Mouse (Mus musculus) liver, embryonic 15.5 days (tissue): ENCODE data around the gene Sdsl. TPM values are rescaled to one million over a fixed set of nuclear protein-coding genes. Genes with fewer than 3 reads are reported as not detected.
"Not testable (repeated sequence)": the region's sequence is repeated elsewhere in the genome, so short reads cannot be mapped to it uniquely, and the experiment has no call there.

ENCODE experiments used
- ATAC-seq: fragments of 200-750 bp; cut with Nextera tagmentation; 2 replicates; pipeline ENCODE4 v1.8.0; 2017; ENCODE audit warnings: moderate number of reproducible peaks, mild to moderate bottlenecking, moderate library complexity; ENCODE audit not compliant: insufficient read depth
- H3K27ac ChIP-seq: fragments of 300-500 bp; sonication (generic); replicated peaks from 2 replicates; pipeline ENCODE4 v1.5.1; 2015; ENCODE audit warnings: mild to moderate bottlenecking, inconsistent platforms
- H3K27me3 ChIP-seq: fragments of 300-500 bp; sonication (generic); 2 replicates; pipeline ENCODE4 v1.6.1; 2015; ENCODE audit warnings: mild to moderate bottlenecking, inconsistent platforms
- H3K36me3 ChIP-seq: fragments of 300-500 bp; sonication (generic); replicated peaks from 2 replicates; pipeline ENCODE4 v1.6.1; 2015; ENCODE audit warnings: moderate library complexity, mild to moderate bottlenecking, inconsistent platforms
- H3K4me1 ChIP-seq: fragments of 300-500 bp; sonication (generic); replicated peaks from 2 replicates; pipeline ENCODE4 v1.6.1; 2015; ENCODE audit warnings: inconsistent platforms
- H3K4me2 ChIP-seq: fragments of 300-500 bp; sonication (generic); 2 replicates; pipeline ENCODE4 v1.6.1; 2015; ENCODE audit warnings: moderate library complexity, mild to moderate bottlenecking, inconsistent platforms
- H3K4me3 ChIP-seq: fragments of 300-500 bp; sonication (generic); replicated peaks from 2 replicates; pipeline ENCODE4 v1.5.1; 2015; ENCODE audit warnings: mild to moderate bottlenecking, inconsistent platforms
- H3K9ac ChIP-seq: fragments of 300-500 bp; sonication (generic); 2 replicates; pipeline ENCODE4 v1.6.1; 2015; ENCODE audit warnings: moderate library complexity, mild to moderate bottlenecking, inconsistent platforms
- H3K9me3 ChIP-seq: fragments of 300-500 bp; sonication (generic); replicated peaks from 2 replicates; pipeline ENCODE4 v1.6.1; 2016; ENCODE audit warnings: inconsistent platforms
- WGBS: fragments of 180-500 bp; shearing (Covaris S2); methylation state at CpG from one replicate; pipeline ENCODE4 v1.1.7; 2015; ENCODE audit warnings: mixed read lengths; ENCODE audit not compliant: insufficient replicate concordance; 5-methylcytosine and 5-hydroxymethylcytosine counted together
- polyA plus RNA-seq: library from polyadenylated mRNA; unstranded; fragments of >200 nt; fragmentation: Nextera tagmentation; extraction: Ambion mirVana; gene quantifications from 2 replicates; pipeline ENCODE4 v1.2.1, GENCODE M21; 2015

Sdsl gene
- polyA plus RNA-seq, 1 experiment from 2014 or later, result 4.5 TPM

- no peak overlapping the region for H3K4me3 ChIP-seq
- H3K4me2 ChIP-seq, result no peak overlapping the region
- no peak overlapping the region for H3K9ac ChIP-seq
- WGBS, result 58% methylated on average over 9 of the region's 9 CpGs
- ATAC-seq, result no peak
- peaks cover 36% of the 10 kb centered on the region for H3K4me1 ChIP-seq
- H3K27ac ChIP-seq, result no peak overlapping the region
- H3K9me3 ChIP-seq, result no peaks in the 10 kb centered on the region
- no peaks in the 10 kb centered on the region for H3K36me3 ChIP-seq
- 0 out of 2 replicates have a peak, but pooled peaks cover 2% of the 10 kb centered on the region for H3K27me3 ChIP-seq
Observed at GRCm38 (mm10) chr5:120506490-120506889, 33.9 kb upstream of the Sdsl start.

GRCm38 (mm10) chr5:120505781-120506180 lies 33.2 kb upstream of the Sdsl start:
- H3K27me3 ChIP-seq, result no peaks in the 10 kb centered on the region
- no peak overlapping the region for H3K4me3 ChIP-seq
- peaks cover 29% of the 10 kb centered on the region for H3K4me1 ChIP-seq
- H3K4me2 ChIP-seq, result peak overlapping the region; percentile 46
- H3K36me3 ChIP-seq, result no peaks in the 10 kb centered on the region
- no peak for ATAC-seq
- WGBS, result 55% methylated on average over 9 of the region's 9 CpGs
- no peak overlapping the region for H3K9ac ChIP-seq
- no peak overlapping the region for H3K27ac ChIP-seq
- no peaks in the 10 kb centered on the region for H3K9me3 ChIP-seq

- H3K4me2 ChIP-seq, result peak overlapping the region; percentile 46
- no peaks in the 10 kb centered on the region for H3K9me3 ChIP-seq
- no peak overlapping the region for H3K9ac ChIP-seq
- no peak overlapping the region for H3K4me3 ChIP-seq
- no peak overlapping the region for H3K27ac ChIP-seq
- no peaks in the 10 kb centered on the region for H3K36me3 ChIP-seq
- peak; percentile 17; the same call in 1 of the 2 replicates for ATAC-seq
- no peaks in the 10 kb centered on the region for H3K27me3 ChIP-seq
- 18% methylated on average over 16 of the region's 16 CpGs for WGBS
- peaks cover 25% of the 10 kb centered on the region for H3K4me1 ChIP-seq
Observed at GRCm38 (mm10) chr5:120505368-120505767, 32.8 kb upstream of the Sdsl start.

GRCm38 (mm10) chr5:120503144-120503795 lies 30.7 kb upstream of the Sdsl start, which contains the start of gene Plbd2:
Gene Plbd2, minus strand, starts transcription at chr5:120503625.
- Histone ChIP-seq H3K9me3 (no peaks in the 10 kb centered on the region), H3K27me3 (no peaks in the 10 kb centered on the region), H3K4me2 (peak within 1 kb of the TSS; percentile 97), H3K4me3 (peak within 1 kb of the TSS; percentile 75), H3K9ac (peak within 1 kb of the TSS; percentile 74), H3K36me3 (no peaks in the 10 kb centered on the region), H3K4me1 (peaks cover 25% of the 10 kb centered on the region), H3K27ac (no peak within 1 kb of the TSS)
- peak; percentile 56 for ATAC-seq
- 0% methylated on average over 55 of the region's 55 CpGs for WGBS

GRCm38 (mm10) chr5:120502675-120503143 lies 30.1 kb upstream of the Sdsl start:
- 9% methylated on average over 12 of the region's 12 CpGs for WGBS
- H3K4me1 ChIP-seq, result peaks cover 25% of the 10 kb centered on the region
- ATAC-seq, result no peak

GRCm38 (mm10) chr5:120502147-120502621 lies 29.6 kb upstream of the Sdsl start:
- Histone ChIP-seq H3K36me3 (no peaks in the 10 kb centered on the region), H3K27ac (no peak overlapping the region), H3K4me2 (peak overlapping the region; percentile 97), H3K4me1 (peaks cover 25% of the 10 kb centered on the region), H3K27me3 (no peaks in the 10 kb centered on the region), H3K4me3 (peak overlapping the region; percentile 75), H3K9me3 (no peaks in the 10 kb centered on the region), H3K9ac (peak overlapping the region; percentile 74; the same call in 1 of the 2 replicates)
- WGBS, result 57% methylated on average over 9 of the region's 9 CpGs
- no peak for ATAC-seq

More at GRCm38 (mm10) chr5:120502675-120503143, 30.1 kb upstream of the Sdsl start:
- Histone ChIP-seq H3K4me2 (peak overlapping the region; percentile 97), H3K4me3 (peak overlapping the region; percentile 75), H3K9me3 (no peaks in the 10 kb centered on the region), H3K27ac (no peak overlapping the region), H3K27me3 (no peaks in the 10 kb centered on the region), H3K9ac (peak overlapping the region; percentile 74), H3K36me3 (no peaks in the 10 kb centered on the region)

- H3K9ac ChIP-seq, H3K36me3 ChIP-seq, ATAC-seq, H3K9me3 ChIP-seq, H3K4me2 ChIP-seq, H3K27ac ChIP-seq, H3K4me3 ChIP-seq, H3K27me3 ChIP-seq: not testable (repeated sequence)
- WGBS, result 75% methylated on average over 9 of the region's 9 CpGs
- peaks cover 24% of the 10 kb centered on the region for H3K4me1 ChIP-seq
Observed at GRCm38 (mm10) chr5:120500609-120501008, 28.0 kb upstream of the Sdsl start.

GRCm38 (mm10) chr5:120499202-120499601 lies 26.6 kb upstream of the Sdsl start:
- H3K4me2 ChIP-seq, result no peak overlapping the region
- no peak overlapping the region for H3K4me3 ChIP-seq
- peaks cover 19% of the 10 kb centered on the region for H3K4me1 ChIP-seq
- no peaks in the 10 kb centered on the region for H3K27me3 ChIP-seq
- no peak overlapping the region for H3K27ac ChIP-seq
- no peak overlapping the region for H3K9ac ChIP-seq
- no peak for ATAC-seq
- 60% methylated on average over 4 of the region's 4 CpGs for WGBS
- H3K36me3 ChIP-seq, result no peaks in the 10 kb centered on the region
- no peaks in the 10 kb centered on the region for H3K9me3 ChIP-seq

- 65% methylated on average over 3 of the region's 3 CpGs for WGBS
- H3K4me2 ChIP-seq, result no peak overlapping the region
- no peaks in the 10 kb centered on the region for H3K9me3 ChIP-seq
- H3K36me3 ChIP-seq, result 0 out of 2 replicates have a peak, but pooled peaks cover 8% of the 10 kb centered on the region
- H3K27ac ChIP-seq, result no peak overlapping the region
- no peak overlapping the region for H3K4me3 ChIP-seq
- peaks cover 4% of the 10 kb centered on the region for H3K4me1 ChIP-seq
- no peaks in the 10 kb centered on the region for H3K27me3 ChIP-seq
- H3K9ac ChIP-seq, result no peak overlapping the region
- no peak for ATAC-seq
Observed at GRCm38 (mm10) chr5:120497071-120497470, 24.5 kb upstream of the Sdsl start.

GRCm38 (mm10) chr5:120495703-120496226 lies 23.2 kb upstream of the Sdsl start:
- no peaks in the 10 kb centered on the region for H3K9me3 ChIP-seq
- no peak overlapping the region for H3K4me3 ChIP-seq
- H3K9ac ChIP-seq, result no peak overlapping the region
- H3K27ac ChIP-seq, result no peak overlapping the region
- no peaks in the 10 kb centered on the region for H3K27me3 ChIP-seq
- WGBS, result 75% methylated on average over 13 of the region's 13 CpGs
- no peak overlapping the region for H3K4me2 ChIP-seq
- ATAC-seq, result no peak
- 0 out of 2 replicates have a peak, but pooled peaks cover 8% of the 10 kb centered on the region for H3K36me3 ChIP-seq
- no peaks in the 10 kb centered on the region for H3K4me1 ChIP-seq

- no peak for ATAC-seq
- Histone ChIP-seq H3K27me3 (no peaks in the 10 kb centered on the region), H3K36me3 (0 out of 2 replicates have a peak, but pooled peaks cover 8% of the 10 kb centered on the region), H3K9me3 (no peaks in the 10 kb centered on the region), H3K27ac (no peak overlapping the region), H3K4me2 (no peak overlapping the region), H3K9ac (no peak overlapping the region), H3K4me3 (no peak overlapping the region), H3K4me1 (no peaks in the 10 kb centered on the region)
- 64% methylated on average over 10 of the region's 10 CpGs for WGBS
Observed at GRCm38 (mm10) chr5:120495064-120495702, 22.6 kb upstream of the Sdsl start.
